Mouse (Mus musculus): ENCODE measurements around the gene Nol4l.

Gene Nol4l

GRCm38 (mm10) chr2:153483118-153483983 is 46.4 kb downstream of the Nol4l start:
- in situ Hi-C loops (cut with MboI, MseI), result loop anchor here (5.0 kb wide), 1 partner anchor 94 kb away; no protein-coding TSS in a partner anchor

DNA sequence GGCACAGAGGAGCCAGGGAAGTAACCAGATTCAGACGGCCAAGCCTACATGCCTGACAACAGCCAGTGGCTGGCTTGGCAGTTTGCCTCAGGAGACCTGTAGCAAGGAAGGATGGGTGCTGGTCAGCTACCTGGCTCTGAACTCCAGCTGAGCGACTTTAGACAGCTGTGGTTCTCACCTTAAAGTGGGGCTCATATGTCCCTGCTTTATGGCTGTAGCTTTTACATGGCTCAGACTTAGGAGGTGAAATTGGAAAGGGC is 48.0 kb downstream of the Nol4l start:
- in situ Hi-C loops (cut with MboI, MseI), result loop anchor here (5.0 kb wide), 1 partner anchor 96 kb away; no protein-coding TSS in a partner anchor

DNA sequence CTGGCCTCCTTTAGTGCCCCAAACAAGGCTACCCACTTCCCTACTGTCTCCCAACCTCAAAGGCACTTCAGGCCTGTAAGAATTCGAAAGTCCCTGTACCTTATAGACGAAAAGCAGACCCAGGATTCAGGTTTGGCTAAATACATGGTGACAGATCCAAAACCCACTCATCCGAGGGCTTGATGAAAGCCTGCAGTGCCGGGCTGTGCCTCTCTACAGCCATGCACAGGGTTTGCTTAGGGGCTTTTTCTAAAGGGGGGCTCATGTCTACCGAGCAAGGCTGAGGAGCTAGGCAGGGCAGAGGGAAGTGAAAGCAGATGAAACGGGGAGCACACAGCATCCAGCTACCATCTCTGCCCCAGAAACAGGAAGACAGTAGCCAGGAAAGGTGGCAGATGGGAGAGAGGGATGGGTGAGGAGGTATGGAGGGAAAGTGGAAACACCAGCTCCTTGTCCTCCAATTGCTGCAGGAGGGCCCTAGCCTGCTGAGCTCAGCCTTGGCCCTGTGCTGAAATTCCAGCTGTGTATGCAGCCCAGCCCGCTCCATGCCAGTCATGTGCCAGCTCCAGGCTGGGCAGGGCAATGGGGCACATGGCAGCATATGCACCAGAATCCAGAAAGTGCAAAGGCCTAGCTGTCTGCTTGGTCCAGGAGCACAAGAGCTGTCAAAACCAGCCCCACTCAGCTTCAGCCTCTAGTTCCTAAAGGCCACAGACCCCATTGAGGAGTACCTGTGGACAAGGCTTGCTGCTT is 48.5 kb downstream of the Nol4l start:
- in situ Hi-C loops (cut with MboI, MseI), result loop anchor here (5.0 kb wide), 1 partner anchor 96 kb away; no protein-coding TSS in a partner anchor

GRCm38 (mm10) chr2:153479486-153479885 is 50.3 kb downstream of the Nol4l start:
- in situ Hi-C loops (cut with MboI, MseI), result no loop called here

DNA sequence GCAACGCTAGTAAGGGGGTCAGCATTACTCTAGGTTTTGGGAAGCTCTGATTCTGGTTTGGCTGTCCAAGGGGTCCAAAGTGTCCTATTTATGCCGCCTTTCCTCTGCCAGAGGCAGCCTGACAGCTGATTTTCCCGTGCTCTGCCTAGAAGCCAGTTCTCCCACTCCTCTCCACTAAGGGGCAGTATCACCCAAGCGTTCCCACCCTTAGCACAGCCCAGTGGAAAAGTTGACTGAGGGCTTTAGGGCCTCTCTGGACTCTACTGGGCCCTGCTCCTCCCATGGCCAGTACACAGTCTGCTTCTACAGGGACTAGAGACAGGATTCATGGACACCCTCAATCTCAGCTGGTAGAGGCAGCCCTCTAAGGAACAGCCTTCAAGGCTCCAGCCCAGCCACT is 51.2 kb downstream of the Nol4l start:
- in situ Hi-C loops (cut with MboI, MseI), result no loop called here

DNA sequence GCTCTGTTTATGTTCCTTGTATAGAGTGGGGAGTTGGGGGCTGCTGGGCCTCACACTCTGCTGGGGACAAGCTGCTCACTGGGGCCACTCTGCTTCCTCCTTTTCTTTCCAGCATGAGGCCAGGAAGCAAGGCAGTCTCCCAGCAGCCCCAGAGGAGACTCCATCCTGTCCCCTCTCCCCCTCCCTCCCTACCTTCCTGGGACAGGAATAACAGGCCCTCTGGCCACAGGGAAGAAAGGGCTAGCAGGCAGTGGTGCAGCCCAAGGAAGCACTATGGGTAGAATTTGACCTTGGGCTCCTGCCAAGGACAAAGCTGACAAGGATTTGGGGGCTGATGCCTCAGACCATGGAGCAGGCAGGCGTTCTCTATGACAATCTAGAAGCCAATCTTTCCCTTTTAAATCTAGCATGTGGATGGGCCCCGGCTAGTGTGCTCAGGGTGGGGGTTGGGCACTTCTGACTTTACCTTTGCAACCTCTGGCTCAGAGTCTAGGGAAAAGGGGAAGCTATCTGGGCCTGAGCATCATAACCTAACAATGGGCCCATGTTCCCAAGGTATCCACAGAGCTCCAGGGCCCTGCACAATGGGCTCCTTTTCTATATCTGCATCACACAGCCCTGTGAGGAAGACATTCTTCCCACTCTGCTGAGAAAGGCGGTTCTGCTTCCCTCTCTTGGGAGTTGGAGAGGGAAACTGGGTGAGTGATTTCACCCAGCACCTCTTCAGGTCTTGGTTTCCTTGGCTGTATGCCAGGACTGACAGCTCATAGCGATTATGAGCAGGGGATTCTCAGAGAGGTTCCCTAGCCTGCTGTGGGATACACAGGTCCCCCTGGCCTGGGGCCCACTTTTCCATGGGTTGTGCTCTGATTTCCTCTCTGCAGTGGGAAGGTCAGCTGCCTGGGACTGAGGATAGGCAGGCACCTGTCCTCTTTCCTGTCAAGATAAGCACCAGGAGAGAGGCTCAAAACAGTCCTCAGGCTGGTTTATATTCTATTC is 54.4 kb downstream of the Nol4l start:
- in situ Hi-C loops (cut with MboI, MseI), result no loop called here

DNA sequence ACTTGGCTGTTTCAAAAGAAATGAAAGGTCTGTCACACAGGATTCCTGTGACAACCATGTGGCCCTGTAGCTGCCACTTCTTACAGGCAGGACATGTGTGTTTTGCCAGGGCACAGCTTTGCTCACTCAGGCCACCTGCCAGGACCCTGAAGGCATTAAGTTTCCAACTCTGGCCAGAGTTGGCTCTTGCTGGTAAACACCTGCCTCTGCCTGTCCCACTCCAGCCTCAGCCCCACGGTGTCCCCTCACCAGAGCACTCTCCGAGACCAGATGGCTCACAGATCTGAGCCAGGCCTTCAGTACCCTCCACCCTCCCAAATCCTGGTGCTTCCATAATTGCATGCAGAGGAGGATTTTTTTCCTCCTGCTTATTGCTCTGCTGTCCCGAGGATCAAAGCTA is 58.8 kb downstream of the Nol4l start:
- in situ Hi-C loops (cut with MboI, MseI), result no loop called here

DNA sequence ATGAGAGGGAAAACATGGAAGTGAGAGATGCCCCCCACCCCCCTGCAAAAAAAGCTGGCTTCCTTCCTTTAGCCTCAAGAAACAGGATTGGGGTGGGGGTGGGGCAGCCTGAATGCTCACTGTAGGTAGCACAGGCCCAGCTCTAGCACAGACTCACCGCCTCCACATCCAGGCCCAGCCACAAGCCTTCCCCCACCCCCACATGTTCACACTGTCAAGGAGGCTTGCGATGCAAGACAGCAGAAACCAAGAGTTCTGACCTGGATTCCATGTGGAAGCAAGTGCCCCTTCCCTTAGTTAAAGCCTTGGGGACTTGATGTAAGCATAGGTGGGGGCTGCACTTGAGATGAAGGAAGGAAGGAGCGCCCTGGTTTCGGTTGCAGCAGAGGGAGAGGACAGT is 60.0 kb downstream of the Nol4l start:
- in situ Hi-C loops (cut with MboI, MseI), result no loop called here

DNA sequence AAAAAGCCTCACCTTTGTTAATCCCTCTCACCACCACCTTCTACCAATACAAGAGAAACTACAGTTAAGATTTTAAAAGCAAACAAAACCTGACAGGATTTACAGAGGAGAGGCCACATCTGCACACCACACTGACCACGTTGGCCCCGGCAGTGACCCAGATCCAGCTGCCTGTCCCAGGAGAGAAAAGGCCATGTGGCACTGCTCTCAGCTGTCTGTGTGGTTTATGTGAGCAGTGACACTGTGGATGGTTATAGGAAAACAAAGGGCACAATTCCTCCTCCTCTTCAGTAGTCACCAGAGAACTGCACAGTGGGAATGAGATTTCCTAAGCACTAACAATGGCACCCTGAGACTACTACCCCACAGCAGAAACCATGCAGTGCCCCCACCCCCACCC is 60.5 kb downstream of the Nol4l start:
- in situ Hi-C loops (cut with MboI, MseI), result no loop called here

- in situ Hi-C loops (cut with MboI, MseI), result no loop called here
Observed at GRCm38 (mm10) chr2:153467372-153467771, 62.4 kb downstream of the Nol4l start.

GRCm38 (mm10) chr2:153463257-153463656 is 66.5 kb downstream of the Nol4l start:
- in situ Hi-C loops (cut with MboI, MseI), result no loop called here

GRCm38 (mm10) chr2:153458022-153458441 is 71.7 kb downstream of the Nol4l start:
- in situ Hi-C loops (cut with MboI, MseI), result no loop called here

- in situ Hi-C loops (cut with MboI, MseI), result no loop called here
Observed at GRCm38 (mm10) chr2:153457467-153457866, 72.3 kb downstream of the Nol4l start.

GRCm38 (mm10) chr2:153454841-153455506 is 74.8 kb downstream of the Nol4l start:
- in situ Hi-C loops (cut with MboI, MseI), result no loop called here

DNA sequence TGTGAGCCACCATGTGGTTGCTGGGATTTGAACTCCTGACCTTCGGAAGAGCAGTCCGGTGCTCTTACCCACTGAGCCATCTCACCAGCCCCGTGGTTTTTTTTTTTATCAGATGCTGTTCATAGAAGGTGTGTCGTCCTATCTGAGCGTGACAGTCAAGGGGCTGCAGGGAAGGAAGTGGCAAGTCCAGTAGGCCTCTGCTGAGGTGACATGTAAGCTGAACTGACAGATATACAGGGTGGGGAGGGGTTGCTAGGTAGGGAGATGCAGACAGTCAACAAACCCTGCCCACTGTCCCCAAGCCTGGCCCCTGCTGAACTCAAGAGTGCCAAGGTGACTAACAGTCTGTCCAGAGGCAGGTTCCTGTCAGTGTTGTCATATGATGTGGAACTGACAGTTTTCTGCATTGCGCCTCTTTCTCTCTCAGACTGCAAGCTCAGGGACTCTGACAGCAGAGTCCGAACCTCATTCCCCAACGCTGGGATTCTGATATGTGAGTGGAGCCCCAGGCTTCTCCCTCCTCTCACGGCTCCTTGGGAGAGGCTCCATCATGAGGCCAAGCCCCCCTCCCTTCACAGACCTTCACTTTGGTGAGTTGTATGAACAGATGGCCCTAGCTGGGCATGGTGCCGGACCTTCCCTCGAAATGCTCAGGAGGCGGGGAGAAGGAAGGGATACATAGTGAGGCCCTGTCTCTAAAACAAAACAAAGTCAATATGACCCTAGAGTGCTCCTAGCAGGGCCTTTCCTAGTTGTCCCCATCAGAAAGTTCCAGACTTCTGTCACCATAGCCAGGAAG is 75.6 kb downstream of the Nol4l start:
- in situ Hi-C loops (cut with MboI, MseI), result no loop called here

GRCm38 (mm10) chr2:153448519-153448918 is 81.3 kb downstream of the Nol4l start:
- in situ Hi-C loops (cut with MboI, MseI), result no loop called here

DNA sequence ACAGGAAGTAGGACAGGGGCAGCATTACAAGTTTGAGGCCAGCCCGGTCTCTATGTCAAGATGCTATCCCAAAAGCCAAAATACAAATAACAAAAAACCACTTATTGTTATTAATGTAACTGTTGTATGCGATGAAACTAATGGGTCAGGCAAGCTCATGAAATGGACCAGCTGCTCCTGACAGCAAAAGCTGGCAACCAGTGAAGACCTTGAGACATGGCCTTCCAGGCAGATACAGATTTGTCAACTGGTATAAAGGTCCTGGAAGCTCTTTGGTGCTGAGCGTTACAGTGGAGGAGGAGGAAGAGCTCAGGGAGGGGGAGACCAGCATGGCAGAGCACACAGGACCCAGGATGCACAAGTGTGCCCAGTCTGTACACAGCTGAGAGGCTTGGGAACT is 82.1 kb downstream of the Nol4l start:
- in situ Hi-C loops (cut with MboI, MseI), result no loop called here

DNA sequence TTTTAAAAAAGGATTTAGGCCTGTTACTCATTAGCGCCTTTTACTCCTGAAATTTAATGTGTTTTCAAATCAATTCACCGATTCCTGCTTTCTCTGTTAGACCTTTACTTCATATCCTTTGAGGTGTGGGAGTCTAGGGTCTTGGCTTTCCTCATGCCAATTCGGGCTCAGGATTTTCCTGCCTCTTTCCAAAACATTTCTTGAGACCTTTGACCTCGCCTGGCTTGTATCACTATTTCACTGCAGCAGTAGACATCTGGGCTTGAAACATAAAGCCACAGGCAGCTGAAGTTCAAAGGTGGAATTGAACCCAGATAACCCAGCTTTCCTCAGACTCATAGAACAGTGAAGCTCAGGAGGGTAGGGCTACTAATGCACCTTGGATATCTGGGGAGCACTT is 83.3 kb downstream of the Nol4l start:
- in situ Hi-C loops (cut with MboI, MseI), result no loop called here

DNA sequence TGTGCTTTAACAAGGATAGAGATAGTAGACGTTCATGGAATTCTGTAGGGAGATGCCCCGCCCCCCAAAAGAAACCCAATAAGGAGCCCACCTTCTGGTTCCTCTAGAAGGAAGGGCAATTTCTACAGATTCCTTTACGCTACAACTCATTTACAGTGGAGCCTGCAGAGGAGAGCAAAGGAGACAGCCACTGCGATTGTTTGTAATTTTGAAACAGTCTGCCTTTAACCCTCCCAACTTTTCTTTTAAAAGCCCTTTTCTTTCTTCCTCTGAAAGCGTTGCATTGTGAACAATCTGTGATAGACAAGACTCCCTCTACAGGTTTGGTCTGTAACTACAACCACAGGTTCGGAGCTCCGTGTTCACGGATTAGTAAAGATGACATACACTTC is 83.8 kb downstream of the Nol4l start:
- in situ Hi-C loops (cut with MboI, MseI), result no loop called here

Measured in regulatory T cell (primary cell).